Mouse (Mus musculus) bone marrow macrophage, adult 2 months (primary cell): Measurements from ENCODE around the gene Zswim4. TPM values are rescaled to one million over a fixed set of nuclear protein-coding genes. Genes with fewer than 3 reads are reported as not detected.
A peak's percentile ranks its signal among the peaks of the same experiment; 100 is the strongest.

Experiments used
- H3K27ac ChIP-seq: 2 replicates; pipeline ENCODE4 v1.5.1; 2012; ENCODE audit warnings: low read depth, low read length; ENCODE audit not compliant: insufficient read depth
- H3K4me1 ChIP-seq: 2 replicates; pipeline ENCODE4 v1.6.1; 2012; ENCODE audit warnings: low read length; ENCODE audit not compliant: control insufficient read depth, insufficient read depth
- H3K4me3 ChIP-seq: 2 replicates; pipeline ENCODE4 v1.5.1; 2012; ENCODE audit warnings: mild to moderate bottlenecking, low read length, moderate library complexity; ENCODE audit not compliant: insufficient read depth
- CTCF ChIP-seq: IDR thresholded peaks from 2 replicates; pipeline ENCODE4 v1.5.1; 2012; ENCODE audit warnings: low read depth, mild to moderate bottlenecking, low read length, moderate library complexity
- POLR2A ChIP-seq: IDR thresholded peaks from 2 replicates; pipeline ENCODE4 v1.6.1; 2012; ENCODE audit warnings: mild to moderate bottlenecking, low read depth, low read length, borderline replicate concordance
- polyA plus RNA-seq: library from polyadenylated mRNA; stranded (reverse); fragments of >200 nt; gene quantifications from 2 replicates; pipeline ENCODE4 v1.2.4, GENCODE M21; 2012; ENCODE audit not compliant: missing spikeins, insufficient read depth, insufficient read length

Zswim4 gene
- polyA plus RNA-seq, 1 experiment: 10.9 TPM

GRCm38 (mm10) chr8:84184085-84185043, 52.5 kb downstream of the Zswim4 start:
- Histone ChIP-seq H3K27ac (no peak overlapping the region), H3K4me3 (peak overlapping the region; percentile 47), H3K4me1 (peaks cover 3% of the 10 kb centered on the region; the same call in 1 of the 2 replicates)
- TF ChIP-seq CTCF (no peak), POLR2A (no peak)

DNA sequence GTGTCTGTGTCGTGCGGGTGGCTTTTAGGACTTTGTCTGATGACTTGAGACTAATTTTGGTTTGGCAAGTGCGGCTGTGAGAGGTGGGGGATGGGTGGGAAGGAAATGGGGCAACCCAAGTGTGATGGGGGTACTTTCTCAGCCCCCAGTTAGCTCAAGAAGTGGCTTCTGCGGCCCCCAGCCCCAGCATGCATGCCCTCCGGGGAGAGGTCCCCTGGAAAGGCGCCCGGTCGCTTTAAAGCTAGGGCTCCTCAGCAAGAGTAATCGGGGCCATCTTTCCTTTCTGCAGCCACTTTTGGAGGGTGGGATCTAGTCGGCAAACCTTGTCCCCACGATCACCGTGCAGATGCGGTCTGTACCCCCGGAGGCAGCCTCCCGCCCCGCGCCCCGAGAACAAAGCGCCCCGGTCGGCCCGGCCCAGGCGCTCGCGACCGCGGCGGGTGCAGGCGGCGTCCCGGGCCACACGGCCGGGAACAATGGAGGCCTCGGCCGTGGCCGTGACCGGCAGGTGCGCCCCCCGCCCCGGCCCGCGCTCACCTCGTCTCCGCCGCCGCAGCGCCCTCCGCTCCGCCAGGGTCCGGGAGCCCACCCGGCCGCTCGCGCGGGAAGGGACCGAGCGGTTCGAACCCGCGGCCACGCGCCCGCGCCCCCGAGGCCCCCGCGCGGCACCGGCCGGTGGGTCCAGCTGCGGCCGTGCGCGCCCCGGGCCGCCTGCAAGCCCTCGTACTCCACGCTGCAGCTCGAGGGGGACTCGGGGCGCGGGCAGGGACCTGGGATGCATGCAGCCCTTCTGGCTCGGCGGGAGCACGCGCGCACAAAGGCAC, 53.4 kb downstream of the Zswim4 start:
- H3K4me3 ChIP-seq: peak overlapping the region; percentile 47
- peaks cover 3% of the 10 kb centered on the region; the same call in 1 of the 2 replicates for H3K4me1 ChIP-seq
- H3K27ac ChIP-seq: no peak overlapping the region
- TF ChIP-seq CTCF (no peak), POLR2A (no peak)

DNA sequence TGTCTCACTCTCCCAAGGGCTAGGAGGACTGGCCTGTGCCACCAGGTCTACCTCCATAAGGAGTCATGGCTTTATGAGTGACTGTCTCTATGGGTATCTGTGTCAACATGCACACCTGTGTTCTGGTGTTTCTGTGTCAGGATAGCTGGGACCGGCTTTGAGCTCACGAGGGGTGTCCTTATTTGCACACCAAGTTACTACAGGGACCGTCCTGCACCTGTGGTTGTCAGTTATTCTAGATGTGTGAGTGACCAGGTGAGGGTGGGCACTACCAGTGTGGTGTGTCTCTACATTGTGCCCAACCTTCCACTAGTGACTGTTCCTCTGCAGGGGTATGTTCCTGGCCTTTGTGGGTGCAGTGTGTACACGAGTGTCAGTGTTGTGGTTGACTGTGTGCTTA, 54.0 kb downstream of the Zswim4 start:
- TF ChIP-seq CTCF (no peak), POLR2A (no peak)
- H3K4me3 ChIP-seq: no peak overlapping the region
- peaks cover 3% of the 10 kb centered on the region; the same call in 1 of the 2 replicates for H3K4me1 ChIP-seq
- no peak overlapping the region for H3K27ac ChIP-seq

DNA sequence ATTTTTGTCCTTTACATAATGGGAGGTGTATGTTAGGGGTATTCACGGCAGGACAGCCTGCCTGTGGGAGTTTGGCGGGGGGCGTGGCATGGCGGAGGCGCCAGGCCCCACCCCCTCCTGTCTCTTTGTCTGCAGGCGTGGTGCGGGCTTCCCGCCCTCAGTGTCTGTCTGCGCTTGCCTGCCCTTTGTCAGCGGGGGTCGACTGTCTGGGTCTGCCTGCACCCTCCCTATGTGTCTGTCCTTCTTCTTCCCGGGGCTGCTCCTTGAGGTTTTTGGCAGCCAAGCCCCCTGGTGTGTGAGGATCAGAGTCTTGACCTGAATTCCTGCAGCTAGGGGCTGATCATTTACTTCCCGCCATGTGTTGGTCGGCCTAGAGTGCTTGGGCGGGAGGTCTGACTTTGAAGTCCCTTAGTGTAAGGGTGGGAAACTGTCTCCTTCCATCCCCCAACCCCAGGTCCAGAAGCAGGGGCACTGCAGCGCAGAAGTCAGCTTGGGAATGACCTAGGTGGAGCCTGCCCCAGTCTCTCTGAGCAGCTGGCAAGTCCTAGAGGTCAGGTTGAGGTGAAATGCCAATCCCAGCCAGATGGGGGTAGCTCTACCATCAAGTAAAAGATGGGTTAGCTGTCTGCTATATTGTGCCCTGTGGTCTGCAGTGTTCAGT, 56.2 kb downstream of the Zswim4 start:
- no peaks in the 10 kb centered on the region for H3K4me1 ChIP-seq
- TF ChIP-seq CTCF (no peak), POLR2A (no peak)
- no peak overlapping the region for H3K27ac ChIP-seq

DNA sequence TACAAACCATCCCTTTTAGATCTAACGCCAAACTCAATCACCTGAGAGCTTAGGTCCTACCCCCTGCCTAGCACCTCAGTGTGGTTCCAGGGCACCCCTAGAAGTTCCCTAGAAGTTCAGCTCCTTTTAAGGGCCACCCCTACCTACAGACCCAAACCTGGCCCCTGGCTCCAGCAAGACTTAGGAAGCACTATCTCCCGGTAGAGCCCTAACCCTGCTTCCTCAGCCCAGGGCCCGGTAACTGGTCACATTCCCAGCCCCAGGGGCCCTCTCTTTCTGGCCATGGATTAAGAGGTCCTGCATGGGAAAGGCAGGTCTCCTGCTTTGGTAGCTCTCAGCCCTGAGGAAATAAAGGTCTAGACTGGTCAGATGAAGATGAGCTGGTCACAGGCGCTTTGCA, 56.9 kb downstream of the Zswim4 start:
- H3K27ac ChIP-seq: no peak overlapping the region
- H3K4me1 ChIP-seq: no peaks in the 10 kb centered on the region
- no peak overlapping the region for H3K4me3 ChIP-seq
- TF ChIP-seq POLR2A (no peak), CTCF (no peak)

More for the DNA sequence above, 56.2 kb downstream of the Zswim4 start:
- no peak overlapping the region for H3K4me3 ChIP-seq

- no peak for TF ChIP-seq POLR2A
- no peak for TF ChIP-seq CTCF
- Histone ChIP-seq H3K27ac (no peak overlapping the region), H3K4me1 (no peaks in the 10 kb centered on the region), H3K4me3 (no peak overlapping the region)
Measured at GRCm38 (mm10) chr8:84178592-84178991, 58.3 kb downstream of the Zswim4 start.

GRCm38 (mm10) chr8:84177405-84177804, 59.5 kb downstream of the Zswim4 start:
- TF ChIP-seq CTCF (no peak), POLR2A (no peak)
- no peaks in the 10 kb centered on the region for H3K4me1 ChIP-seq
- no peak overlapping the region for H3K27ac ChIP-seq
- no peak overlapping the region for H3K4me3 ChIP-seq

GRCm38 (mm10) chr8:84176560-84176959, 60.3 kb downstream of the Zswim4 start:
- Histone ChIP-seq H3K4me3 (no peak overlapping the region), H3K27ac (no peak overlapping the region), H3K4me1 (no peaks in the 10 kb centered on the region)
- TF ChIP-seq POLR2A: no peak
- TF ChIP-seq CTCF: no peak

- no peaks in the 10 kb centered on the region for H3K4me1 ChIP-seq
- TF ChIP-seq CTCF: 0 out of 2 replicates have a peak, but pooled peaks have one; percentile 29
- no peak for TF ChIP-seq POLR2A
Measured at GRCm38 (mm10) chr8:84173861-84174260, 63.0 kb downstream of the Zswim4 start.

More at GRCm38 (mm10) chr8:84173861-84174260, 63.0 kb downstream of the Zswim4 start:
- H3K27ac ChIP-seq: no peak overlapping the region
- no peak overlapping the region for H3K4me3 ChIP-seq
